Mouse (Mus musculus): ENCODE measurements around the gene Tmem175. TPM values are rescaled to one million over a fixed set of nuclear protein-coding genes. Genes with fewer than 3 reads are reported as not detected.
A peak's percentile ranks its signal among the peaks of the same experiment; 100 is the strongest.

Gene Tmem175
- polyA plus RNA-seq, 1 experiment from 2014 or later = 31.9 TPM

GRCm38 (mm10) chr5:108659698-108660631 lies 30.4 kb downstream of the Tmem175 start, which contains the start of gene Idua:
Gene Idua (plus strand): TSS chr5:108660331.
- Histone ChIP-seq H3K27ac (ENCODE audit: low read length) (peak within 1 kb of the TSS; percentile 44), H3K4me3 (ENCODE audit: low read length) (peak within 1 kb of the TSS; percentile 92), H3K36me3 (ENCODE audit: control insufficient read depth, insufficient read depth, low read length) (peaks cover 7% of the 10 kb centered on the region; the same call in 1 of the 2 replicates), H3K4me1 (ENCODE audit: control insufficient read depth, insufficient read depth, low read length) (peaks cover 12% of the 10 kb centered on the region), H3K9ac (ENCODE audit: low read depth, low read length) (peak within 1 kb of the TSS; percentile 96), H3K4me2 (ENCODE audit: low read depth, low read length) (peak within 1 kb of the TSS; percentile 86), H3K9me3 (ENCODE audit: control insufficient read depth, low read length) (no peaks in the 10 kb centered on the region), H3K27me3 (replicated peaks; ENCODE audit: control insufficient read depth, insufficient read depth, low read length) (no peaks in the 10 kb centered on the region)
- WGBS = 9% methylated on average over 24 of the region's 24 CpGs
- peak; percentile 71 for ATAC-seq

GRCm38 (mm10) chr5:108660632-108661268 lies 31.2 kb downstream of the Tmem175 start:
- Histone ChIP-seq H3K27me3 (replicated peaks; ENCODE audit: control insufficient read depth, insufficient read depth, low read length) (no peaks in the 10 kb centered on the region), H3K27ac (ENCODE audit: low read length) (peak overlapping the region; percentile 19; the same call in 1 of the 2 replicates), H3K9ac (ENCODE audit: low read depth, low read length) (peak overlapping the region; percentile 96), H3K36me3 (ENCODE audit: control insufficient read depth, insufficient read depth, low read length) (peaks cover 5% of the 10 kb centered on the region; the same call in 1 of the 2 replicates), H3K4me2 (ENCODE audit: low read depth, low read length) (peak overlapping the region; percentile 86), H3K4me1 (ENCODE audit: control insufficient read depth, insufficient read depth, low read length) (peaks cover 12% of the 10 kb centered on the region), H3K9me3 (ENCODE audit: control insufficient read depth, low read length) (no peaks in the 10 kb centered on the region), H3K4me3 (ENCODE audit: low read length) (peak overlapping the region; percentile 92)
- 12% methylated on average over 36 of the region's 36 CpGs for WGBS
- peak; percentile 98 for ATAC-seq

GRCm38 (mm10) chr5:108662772-108663171 lies 33.2 kb downstream of the Tmem175 start:
- H3K9me3 ChIP-seq (ENCODE audit: control insufficient read depth, low read length) = no peaks in the 10 kb centered on the region
- no peak for ATAC-seq
- WGBS = 82% methylated on average over 4 of the region's 4 CpGs

GRCm38 (mm10) chr5:108665066-108665465 lies 35.5 kb downstream of the Tmem175 start:
- no peaks in the 10 kb centered on the region for H3K9me3 ChIP-seq (ENCODE audit: control insufficient read depth, low read length)
- H3K4me2 ChIP-seq (ENCODE audit: low read depth, low read length) = no peak overlapping the region
- H3K9ac ChIP-seq (ENCODE audit: low read depth, low read length) = no peak overlapping the region
- WGBS = 34% methylated on average over 3 of the region's 3 CpGs
- H3K27ac ChIP-seq (ENCODE audit: low read length) = no peak overlapping the region
- no peak overlapping the region for H3K4me3 ChIP-seq (ENCODE audit: low read length)
- H3K36me3 ChIP-seq (ENCODE audit: control insufficient read depth, insufficient read depth, low read length) = no peaks in the 10 kb centered on the region
- H3K27me3 ChIP-seq (replicated peaks; ENCODE audit: control insufficient read depth, insufficient read depth, low read length) = no peaks in the 10 kb centered on the region
- H3K4me1 ChIP-seq (ENCODE audit: control insufficient read depth, insufficient read depth, low read length) = peaks cover 10% of the 10 kb centered on the region
- ATAC-seq = no peak

More at GRCm38 (mm10) chr5:108662772-108663171, 33.2 kb downstream of the Tmem175 start:
- Histone ChIP-seq H3K9ac (ENCODE audit: low read depth, low read length) (no peak overlapping the region), H3K4me3 (ENCODE audit: low read length) (no peak overlapping the region), H3K27ac (ENCODE audit: low read length) (no peak overlapping the region), H3K36me3 (ENCODE audit: control insufficient read depth, insufficient read depth, low read length) (no peaks in the 10 kb centered on the region), H3K4me1 (ENCODE audit: control insufficient read depth, insufficient read depth, low read length) (peaks cover 12% of the 10 kb centered on the region), H3K27me3 (replicated peaks; ENCODE audit: control insufficient read depth, insufficient read depth, low read length) (no peaks in the 10 kb centered on the region), H3K4me2 (ENCODE audit: low read depth, low read length) (no peak overlapping the region)

GRCm38 (mm10) chr5:108667370-108667769 lies 37.8 kb downstream of the Tmem175 start:
- Histone ChIP-seq H3K4me2 (ENCODE audit: low read depth, low read length) (no peak overlapping the region), H3K36me3 (ENCODE audit: control insufficient read depth, insufficient read depth, low read length) (peaks cover 8% of the 10 kb centered on the region), H3K27me3 (replicated peaks; ENCODE audit: control insufficient read depth, insufficient read depth, low read length) (no peaks in the 10 kb centered on the region), H3K9me3 (ENCODE audit: control insufficient read depth, low read length) (no peaks in the 10 kb centered on the region), H3K9ac (ENCODE audit: low read depth, low read length) (no peak overlapping the region), H3K4me1 (ENCODE audit: control insufficient read depth, insufficient read depth, low read length) (peaks cover 12% of the 10 kb centered on the region), H3K4me3 (ENCODE audit: low read length) (no peak overlapping the region), H3K27ac (ENCODE audit: low read length) (no peak overlapping the region)
- no peak for ATAC-seq
- 77% methylated on average over 2 of the region's 2 CpGs for WGBS

GRCm38 (mm10) chr5:108668387-108668932 lies 38.9 kb downstream of the Tmem175 start:
- Histone ChIP-seq H3K27me3 (replicated peaks; ENCODE audit: control insufficient read depth, insufficient read depth, low read length) (no peaks in the 10 kb centered on the region), H3K9me3 (ENCODE audit: control insufficient read depth, low read length) (no peaks in the 10 kb centered on the region), H3K27ac (ENCODE audit: low read length) (peak overlapping the region; percentile 77), H3K36me3 (ENCODE audit: control insufficient read depth, insufficient read depth, low read length) (peaks cover 8% of the 10 kb centered on the region), H3K4me2 (ENCODE audit: low read depth, low read length) (peak overlapping the region; percentile 63), H3K4me3 (ENCODE audit: low read length) (peak overlapping the region; percentile 59), H3K4me1 (ENCODE audit: control insufficient read depth, insufficient read depth, low read length) (peaks cover 12% of the 10 kb centered on the region), H3K9ac (ENCODE audit: low read depth, low read length) (peak overlapping the region; percentile 78)
- ATAC-seq = no peak
- WGBS = 16% methylated on average over 3 of the region's 3 CpGs

GRCm38 (mm10) chr5:108668977-108669936 lies 39.7 kb downstream of the Tmem175 start, which contains the start of gene Dgkq:
Gene Dgkq (minus strand): TSS chr5:108669672.
- 4% methylated on average over 43 of the region's 43 CpGs for WGBS

GRCm38 (mm10) chr5:108669986-108670385 lies 40.4 kb downstream of the Tmem175 start:
- Histone ChIP-seq H3K9ac (ENCODE audit: low read depth, low read length) (peak overlapping the region; percentile 78), H3K36me3 (ENCODE audit: control insufficient read depth, insufficient read depth, low read length) (peaks cover 8% of the 10 kb centered on the region), H3K9me3 (ENCODE audit: control insufficient read depth, low read length) (no peaks in the 10 kb centered on the region), H3K4me1 (ENCODE audit: control insufficient read depth, insufficient read depth, low read length) (peaks cover 12% of the 10 kb centered on the region), H3K4me2 (ENCODE audit: low read depth, low read length) (peak overlapping the region; percentile 63), H3K27ac (ENCODE audit: low read length) (no peak overlapping the region; the same call in 1 of the 2 replicates), H3K27me3 (replicated peaks; ENCODE audit: control insufficient read depth, insufficient read depth, low read length) (no peaks in the 10 kb centered on the region), H3K4me3 (ENCODE audit: low read length) (peak overlapping the region; percentile 59; the same call in 1 of the 2 replicates)
- ATAC-seq = no peak
- WGBS = 77% methylated on average over 9 of the region's 9 CpGs

More at GRCm38 (mm10) chr5:108668977-108669936, 39.7 kb downstream of the Tmem175 start, which contains the start of gene Dgkq:
- H3K9me3 ChIP-seq (ENCODE audit: control insufficient read depth, low read length) = no peaks in the 10 kb centered on the region
- no peaks in the 10 kb centered on the region for H3K27me3 ChIP-seq (replicated peaks; ENCODE audit: control insufficient read depth, insufficient read depth, low read length)
- H3K4me1 ChIP-seq (ENCODE audit: control insufficient read depth, insufficient read depth, low read length) = peaks cover 12% of the 10 kb centered on the region
- peaks cover 8% of the 10 kb centered on the region for H3K36me3 ChIP-seq (ENCODE audit: control insufficient read depth, insufficient read depth, low read length)
- H3K4me3 ChIP-seq (ENCODE audit: low read length) = peak within 1 kb of the TSS; percentile 59
- H3K4me2 ChIP-seq (ENCODE audit: low read depth, low read length) = peak within 1 kb of the TSS; percentile 63
- peak within 1 kb of the TSS; percentile 78 for H3K9ac ChIP-seq (ENCODE audit: low read depth, low read length)
- ATAC-seq = peak; percentile 85
- H3K27ac ChIP-seq (ENCODE audit: low read length) = peak within 1 kb of the TSS; percentile 77

Measured in intestine, embryonic 16.5 days (tissue).